Mouse (Mus musculus): ENCODE measurements at regions not wholly inside any gene's neighbourhood (a gene's known extent, or its start where the extent isn't known, plus 50 kb on each side); places are given as distances from the start of the nearest gene placed in this dataset.

DNA sequence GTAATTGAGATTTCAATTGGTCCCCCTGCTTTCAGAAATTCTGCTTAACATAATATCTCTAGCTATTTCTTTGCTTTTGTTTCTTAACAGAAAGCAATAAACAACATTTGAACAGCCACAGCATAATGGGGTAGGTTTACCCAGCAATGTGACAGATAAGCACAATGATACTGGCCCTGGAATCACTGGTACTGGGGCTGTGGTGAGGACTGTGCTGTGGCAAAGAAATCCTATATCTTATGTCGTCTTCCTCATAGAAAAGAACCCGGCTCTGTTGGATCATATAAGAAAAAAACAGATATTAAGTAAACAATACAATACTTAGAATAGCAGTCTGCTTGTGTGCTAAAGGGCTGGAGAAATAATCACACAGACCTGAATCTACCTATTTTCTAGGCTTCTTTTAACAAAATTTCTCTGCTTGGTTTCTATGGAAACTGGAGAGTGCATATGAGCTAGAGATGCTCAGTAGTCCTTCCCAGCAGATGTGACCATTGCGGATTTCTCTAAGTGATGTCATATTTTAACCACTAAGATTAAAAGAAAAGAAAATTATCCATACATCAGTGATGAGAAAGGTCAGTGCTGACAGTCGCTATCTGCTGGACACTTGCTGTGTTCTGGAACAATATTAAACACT lies 119.8 kb upstream of the Gnao1 start:
- no peak for ATAC-seq (ENCODE audit: poor library complexity, severe bottlenecking)

DNA sequence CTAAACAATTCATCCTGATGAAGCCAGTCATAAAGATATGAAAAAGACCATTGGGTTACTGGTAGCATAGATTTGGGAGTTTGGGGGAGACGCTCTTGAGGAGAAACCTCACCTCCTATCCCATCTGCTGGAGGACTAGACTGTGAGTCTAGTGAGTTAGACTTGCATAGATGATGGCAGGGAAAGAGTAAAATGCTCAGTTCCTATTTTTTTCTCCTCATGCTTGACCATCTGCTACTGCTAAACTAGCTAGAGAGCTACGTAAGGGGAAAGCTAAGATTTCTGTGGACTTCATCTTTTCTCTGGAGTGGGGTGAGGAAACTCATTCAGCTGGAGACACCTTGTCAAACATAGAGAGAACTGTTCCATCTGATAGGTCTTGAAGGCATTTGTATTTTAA lies 118.4 kb upstream of the Gnao1 start:
- no peak for ATAC-seq (ENCODE audit: poor library complexity, severe bottlenecking)

DNA sequence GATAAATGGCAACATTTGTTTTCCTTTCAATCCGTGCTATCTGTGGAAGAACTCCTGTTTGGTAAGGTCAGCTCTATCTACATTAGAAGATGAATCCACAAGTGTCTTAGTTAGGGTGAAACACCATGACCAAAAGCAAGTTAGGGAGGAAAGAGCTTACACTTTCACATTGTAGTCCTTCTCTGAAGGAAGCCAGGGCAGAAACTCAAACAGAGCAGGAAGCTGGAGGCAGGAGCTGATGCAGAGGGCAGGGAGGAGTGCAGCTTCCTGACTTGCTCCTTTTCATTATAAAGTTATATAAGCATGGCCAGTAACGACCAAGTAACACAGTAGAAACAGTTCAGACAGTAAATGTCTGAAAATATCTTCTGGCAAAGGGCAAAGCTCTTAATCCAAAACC lies 117.9 kb upstream of the Gnao1 start:
- ATAC-seq (ENCODE audit: poor library complexity, severe bottlenecking): no peak

GRCm38 (mm10) chr8:93697206-93697605 lies 112.6 kb upstream of the Gnao1 start:
- no peak for ATAC-seq (ENCODE audit: poor library complexity, severe bottlenecking)

GRCm38 (mm10) chr8:93698508-93698907 lies 111.3 kb upstream of the Gnao1 start:
- ATAC-seq (ENCODE audit: poor library complexity, severe bottlenecking): no peak

DNA sequence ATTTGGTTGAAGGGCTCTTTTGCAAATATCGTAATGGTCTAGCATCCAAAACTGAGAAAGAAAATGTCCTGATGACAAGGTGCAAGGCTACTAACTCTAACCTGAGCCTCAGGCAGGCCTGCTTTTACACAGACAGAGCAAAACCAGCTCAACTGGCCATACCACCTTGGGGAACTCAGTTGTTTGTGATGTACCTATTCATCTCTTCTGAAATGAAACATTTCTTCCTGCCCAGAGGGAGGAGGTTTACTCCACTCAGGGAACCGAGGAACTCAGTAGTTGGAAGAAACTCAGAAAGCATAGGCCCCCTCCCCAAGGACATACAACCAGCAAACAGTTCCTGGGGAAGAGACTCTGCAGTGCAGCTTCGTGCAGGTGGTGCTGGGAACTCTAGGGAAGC lies 108.4 kb upstream of the Gnao1 start:
- no peak for ATAC-seq (ENCODE audit: poor library complexity, severe bottlenecking)

GRCm38 (mm10) chr8:93712066-93712706 lies 97.6 kb upstream of the Gnao1 start:
- no peak for ATAC-seq (ENCODE audit: poor library complexity, severe bottlenecking)

DNA sequence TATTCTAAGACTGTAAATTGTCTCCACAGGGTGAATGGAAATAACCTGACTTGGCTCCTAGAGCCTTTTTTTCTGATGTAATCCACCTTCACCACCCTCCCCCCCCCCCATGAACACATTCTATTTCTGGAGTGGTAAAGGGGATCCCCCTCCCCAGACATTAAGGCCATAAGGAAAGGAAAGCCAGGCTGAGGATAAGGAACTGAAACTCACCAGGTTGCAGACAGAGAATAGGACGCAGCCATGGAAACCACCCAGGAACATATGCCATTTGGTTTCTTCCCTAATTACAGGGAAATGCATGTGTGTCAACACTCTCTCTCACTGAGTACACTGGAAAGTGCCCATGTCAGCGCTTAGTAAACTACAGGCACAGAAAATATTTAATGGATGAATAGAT lies 96.5 kb upstream of the Gnao1 start:
- ATAC-seq (ENCODE audit: poor library complexity, severe bottlenecking): no peak

GRCm38 (mm10) chr8:93724896-93725489 lies 84.8 kb upstream of the Gnao1 start:
- no peak for ATAC-seq (ENCODE audit: poor library complexity, severe bottlenecking)

- no peak for ATAC-seq (ENCODE audit: poor library complexity, severe bottlenecking)
Observed at GRCm38 (mm10) chr8:93729124-93729930, 80.4 kb upstream of the Gnao1 start.

GRCm38 (mm10) chr8:93730738-93731700 lies 78.7 kb upstream of the Gnao1 start:
- no peak for ATAC-seq (ENCODE audit: poor library complexity, severe bottlenecking)

DNA sequence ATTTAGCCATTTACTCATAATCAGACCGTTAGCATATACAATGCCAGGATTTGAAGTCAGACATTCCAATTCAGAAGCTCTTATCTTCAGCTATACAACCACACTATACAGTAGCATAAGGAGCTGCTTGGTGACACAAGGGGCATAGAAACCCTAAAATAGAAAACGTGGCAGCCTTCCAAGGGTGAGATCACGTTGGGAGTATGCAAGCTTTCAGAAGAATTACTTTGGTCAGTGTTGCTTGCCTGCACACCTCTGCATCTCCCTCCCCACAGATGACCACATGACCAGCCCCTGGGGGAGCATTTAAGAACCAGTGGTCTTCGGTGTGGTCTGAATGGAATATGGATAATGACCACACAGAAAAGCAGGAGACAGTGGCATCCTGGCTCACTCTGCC lies 74.9 kb upstream of the Gnao1 start:
- ATAC-seq (ENCODE audit: poor library complexity, severe bottlenecking): no peak

DNA sequence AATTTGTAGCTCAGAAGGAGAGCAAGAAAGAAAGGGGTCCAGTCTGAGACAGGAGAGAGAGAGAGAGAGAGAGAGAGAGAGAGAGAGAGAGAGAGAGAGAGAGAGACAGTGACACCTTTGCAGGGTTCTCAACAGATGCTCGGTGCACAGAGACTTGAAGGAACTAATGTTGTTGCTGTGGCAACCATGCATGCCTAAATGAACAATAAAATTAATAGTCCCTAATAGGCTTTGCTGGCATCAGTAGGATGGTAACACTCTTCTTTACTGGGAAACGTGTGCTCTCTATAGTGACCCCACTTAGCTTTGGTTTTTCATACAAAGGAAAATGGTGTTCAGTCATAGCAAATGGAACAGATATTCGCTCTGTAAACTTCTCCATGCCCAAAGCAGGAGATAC lies 69.5 kb upstream of the Gnao1 start:
- no peak for ATAC-seq (ENCODE audit: poor library complexity, severe bottlenecking)

DNA sequence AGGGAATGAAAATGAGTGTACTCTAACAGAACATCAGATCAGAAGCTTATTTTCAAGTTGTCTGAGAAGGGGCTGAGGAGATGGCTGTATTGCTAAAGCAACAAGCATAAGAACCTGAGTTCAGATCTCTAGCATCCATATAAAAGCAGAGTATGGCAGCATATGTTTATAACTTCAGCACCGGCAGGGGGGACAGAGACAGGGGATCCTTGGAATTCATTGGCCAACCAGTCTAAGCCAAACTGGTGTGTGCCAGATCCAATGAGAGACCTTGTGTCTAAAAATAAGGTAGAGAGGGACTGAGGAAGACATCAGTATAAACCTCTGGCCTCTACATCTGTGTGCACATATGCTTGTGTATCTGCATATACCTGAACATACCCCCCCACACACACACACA lies 61.0 kb upstream of the Gnao1 start:
- ATAC-seq (ENCODE audit: poor library complexity, severe bottlenecking): no peak

- no peak for ATAC-seq (ENCODE audit: poor library complexity, severe bottlenecking)
Observed at GRCm38 (mm10) chr8:93750921-93751320, 58.8 kb upstream of the Gnao1 start.

- no peak for ATAC-seq (ENCODE audit: poor library complexity, severe bottlenecking)
Observed at GRCm38 (mm10) chr8:93755981-93756380, 53.8 kb upstream of the Gnao1 start.
